Mouse (Mus musculus) liver, postnatal 0 days (tissue): ENCODE measurements at regions not wholly inside any gene's neighbourhood (a gene's known extent, or its start where the extent isn't known, plus 50 kb on each side); places are given as distances from the start of the nearest gene placed in this dataset.

Experiments
- CTCF ChIP-seq: sonication (generic); IDR thresholded peaks from 2 replicates; pipeline ENCODE4 v1.5.1; 2016; ENCODE audit warnings: antibody characterized with exemption, low read depth
- EP300 ChIP-seq: IDR thresholded peaks from 2 replicates; pipeline ENCODE4 v1.6.1; 2016; ENCODE audit warnings: antibody characterized with exemption, low read depth, mild to moderate bottlenecking

GRCm38 (mm10) chr11:37533624-37534023, 297.9 kb upstream of the Tenm2 start:
- no peak for TF ChIP-seq CTCF
- no peak for TF ChIP-seq EP300
